ENCODE assay signal across 11 mouse cellular contexts in the genomic region with DNA sequence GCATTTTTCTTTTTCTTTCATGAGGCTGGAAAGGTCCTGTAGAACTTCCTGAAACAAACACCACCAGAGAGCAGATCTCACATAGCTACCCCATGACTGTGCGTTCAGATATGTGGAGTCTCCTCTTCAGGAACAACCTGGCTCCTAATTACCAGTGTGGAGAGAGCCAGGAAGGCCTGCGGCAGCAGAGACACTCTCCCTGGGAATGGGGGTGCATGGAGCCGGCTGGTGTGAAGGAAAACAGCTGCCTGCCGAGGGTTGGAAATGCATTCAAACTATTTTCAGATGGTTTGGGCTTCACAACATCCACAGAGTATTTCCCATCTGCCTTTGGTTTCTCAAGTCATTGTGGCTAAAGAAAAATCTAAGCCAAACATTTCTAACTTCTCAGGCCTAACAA. TPM values are rescaled to one million over a fixed set of nuclear protein-coding genes. Genes with fewer than 3 reads are reported as not detected.
A peak's percentile ranks its signal among the peaks of the same experiment; 100 is the strongest.
DNase-seq lines count a peak whose midpoint lies in the region; ATAC-seq lines count a peak whose summit lies in the region.
"Had no signal": no experiment of that assay in that cellular context is flagged by ENCODE, and none has a peak within 500 bp of the region (broad histone marks: within the 10 kb centered on the region; RNA-seq: fewer than 3 reads in every experiment).

No protein-coding gene starts in this region.

- intact Hi-C loops in gastrocnemius, postnatal 14 days (cut with DNase I; ENCODE audit: low total_unique reads), result loop anchor here (10.0 kb wide), 2 partner anchors 51 to 301 kb away; no protein-coding TSS in a partner anchor

- H3K4me2 ChIP-seq in limb, embryonic 13.5 days (replicated peaks), result no peak overlapping the region
- H3K4me2 ChIP-seq: liver, embryonic 13.5 days had no signal

- ATAC-seq in limb, embryonic 13.5 days (ENCODE audit: low FRiP score, low read depth), result 0 out of 2 replicates have a peak, but pooled peaks have one; percentile 36
- ATAC-seq: midbrain, embryonic 16.5 days had no signal

- peak; percentile 44 for DNase-seq in gastrocnemius, postnatal 14 days
- no peak for DNase-seq in gastrocnemius, adult 8-10 months (ENCODE audit: low spot score in 2 of 2)
- DNase-seq in urinary bladder, postnatal 14 days (ENCODE audit: low spot score), result peak; percentile 52
- DNase-seq in urinary bladder, postnatal 10 days (ENCODE audit: low spot score), result no peak
- DNase-seq in cerebellum, postnatal 25 days, result no peak
- no peak for DNase-seq in spleen, postnatal 4 days (ENCODE audit: low spot score in 2 of 2)
- no peak for DNase-seq in adipocyte (ENCODE audit: low spot score)
- DNase-seq: liver, embryonic 13.5 days had no signal

- H3K36me3 ChIP-seq in limb, embryonic 13.5 days, result peaks cover 38% of the 10 kb centered on the region
- H3K36me3 ChIP-seq: liver, embryonic 13.5 days had no signal

- no peak overlapping the region for H3K9ac ChIP-seq in limb, embryonic 13.5 days
- H3K9ac ChIP-seq: liver, embryonic 13.5 days had no signal

- no peaks in the 10 kb centered on the region for H3K9me3 ChIP-seq in limb, embryonic 13.5 days
- H3K9me3 ChIP-seq: liver, embryonic 13.5 days had no signal

- H3K27ac ChIP-seq in limb, embryonic 13.5 days, result peak overlapping the region; percentile 3; the same call in 1 of the 2 replicates
- H3K27ac ChIP-seq: liver, embryonic 13.5 days had no signal

- H3K4me3 ChIP-seq in limb, embryonic 13.5 days, result no peak overlapping the region
- H3K4me3 ChIP-seq: liver, embryonic 13.5 days had no signal

- WGBS in limb, embryonic 13.5 days, result 35% methylated on average over 4 of the region's 4 CpGs

- peaks cover 65% of the 10 kb centered on the region for H3K4me1 ChIP-seq in limb, embryonic 13.5 days
- H3K4me1 ChIP-seq: liver, embryonic 13.5 days had no signal

- H3K27me3 ChIP-seq in limb, embryonic 13.5 days, result no peaks in the 10 kb centered on the region

RNA-seq across cellular contexts. Expression of gene Tgfb2, which starts 10.4 kb away (rescaled TPM):
- 10 to 100 TPM; 15.7 to 23.8 TPM for total RNA-seq in gastrocnemius, postnatal 14 days (2021)
- 10 to 100 TPM; 18.5 to 23.3 (median 22.2) TPM for total RNA-seq in gastrocnemius, adult 8-10 months (2022)
- 101 and 106 TPM in 2 replicates for polyA plus RNA-seq in limb, embryonic 13.5 days (2015; fragmentation: Nextera tagmentation; extraction: Ambion mirVana)
- total RNA-seq: granulocyte monocyte progenitor cell, adult 5-6 weeks had no signal

RNA-seq across cellular contexts. Expression of gene Rrp15, which starts 53.8 kb away (rescaled TPM):
- total RNA-seq in gastrocnemius, postnatal 14 days (2021), result 10 to 100 TPM; 10.9 to 14.4 TPM
- 10 to 100 TPM in 2 of 4 experiments, 1 to 10 TPM in 2; 8.2 to 11.9 (median 10.1) TPM for total RNA-seq in gastrocnemius, adult 8-10 months (2022)
- polyA plus RNA-seq in limb, embryonic 13.5 days (2015; fragmentation: Nextera tagmentation; extraction: Ambion mirVana), result 69.4 and 75.6 TPM in 2 replicates

Comparison
In these comparisons a context has a peak if more than half of its experiments do, and no peak if none do; other contexts are left out.
1. DNase-seq: peak in gastrocnemius, postnatal 14 days (single experiment) and urinary bladder, postnatal 14 days (single experiment); none in gastrocnemius, adult 8-10 months (0 of 2), urinary bladder, postnatal 10 days (single experiment), cerebellum, postnatal 25 days (0 of 2), spleen, postnatal 4 days (0 of 2) and adipocyte (single experiment).